Mouse (Mus musculus): Measurements from ENCODE around the gene Chpf. TPM values are rescaled to one million over a fixed set of nuclear protein-coding genes. Genes with fewer than 3 reads are reported as not detected.

Chpf gene
- 23.5 and 27.0 TPM in 2 replicates for polyA plus RNA-seq (2014; fragmentation: Nextera tagmentation; extraction: Ambion mirVana)

- Histone ChIP-seq H3K27ac (replicated peaks in 1 of 2; ENCODE audit: control insufficient read depth in 1 of 2, insufficient read depth in 1 of 2, low read depth in 2 of 2, low read length in 2 of 2) (peak within 1 kb of the TSS; percentile 64 to 72), H3K4me3 (ENCODE audit: control insufficient read depth in 1 of 2, insufficient read depth in 1 of 2, low read depth in 1 of 2, low read length in 2 of 2) (peak within 1 kb of the TSS; percentile 68 to 81), H3K9me3 (ENCODE audit: control insufficient read depth, low read length) (no peaks in the 10 kb centered on the region), H3K4me2 (ENCODE audit: low read length) (peak within 1 kb of the TSS; percentile 83), H3K36me3 (ENCODE audit: control insufficient read depth, insufficient read depth, low read length) (peaks cover 31% of the 10 kb centered on the region), H3K27me3 (ENCODE audit: control insufficient read depth, insufficient read depth, low read length) (peaks cover 66% of the 10 kb centered on the region), H3K9ac (ENCODE audit: low read length) (peak within 1 kb of the TSS; percentile 80), H3K4me1 (ENCODE audit: control insufficient read depth in 2 of 2, insufficient read depth in 2 of 2, low read length in 2 of 2) (peaks cover 12 to 24% of the 10 kb centered on the region in 2 experiments)
- ATAC-seq (ENCODE audit: insufficient number of reproducible peaks, insufficient read depth, low FRiP score, low read depth) = peak; percentile 88
- WGBS = 0% methylated on average over 56 of the region's 76 CpGs
Measured at GRCm38 (mm10) chr1:75478916-75479634, at the start of gene Chpf, which contains the start of gene Tmem198. TSS of gene Chpf (minus strand) at chr1:75479307. TSS of gene Tmem198 (plus strand) at chr1:75479532.

- H3K4me2 ChIP-seq (ENCODE audit: low read length) = no peak overlapping the region
- H3K9me3 ChIP-seq (ENCODE audit: control insufficient read depth, low read length) = no peaks in the 10 kb centered on the region
Measured at GRCm38 (mm10) chr1:75524679-75525078, 45.6 kb upstream of the Chpf start.

GRCm38 (mm10) chr1:75521321-75522031 lies 42.4 kb upstream of the Chpf start, which contains the start of gene Stk11ip:
TSS of gene Stk11ip (plus strand) at chr1:75521529.
- peak within 1 kb of the TSS; percentile 70 to 91 for H3K4me3 ChIP-seq (ENCODE audit: control insufficient read depth in 1 of 2, insufficient read depth in 1 of 2, low read depth in 1 of 2, low read length in 2 of 2)
- H3K36me3 ChIP-seq (ENCODE audit: control insufficient read depth, insufficient read depth, low read length) = peaks cover 16% of the 10 kb centered on the region
- H3K4me2 ChIP-seq (ENCODE audit: low read length) = peak within 1 kb of the TSS; percentile 86
- ATAC-seq (ENCODE audit: insufficient number of reproducible peaks, insufficient read depth, low FRiP score, low read depth) = peak; percentile 94
- H3K27ac ChIP-seq (replicated peaks in 1 of 2; ENCODE audit: control insufficient read depth in 1 of 2, insufficient read depth in 1 of 2, low read depth in 2 of 2, low read length in 2 of 2) = peak within 1 kb of the TSS; percentile 99
- WGBS = under 1% methylated on average over 46 of the region's 46 CpGs
- H3K4me1 ChIP-seq (ENCODE audit: control insufficient read depth in 2 of 2, insufficient read depth in 2 of 2, low read length in 2 of 2) = peaks cover 22 to 33% of the 10 kb centered on the region in 2 experiments
- no peaks in the 10 kb centered on the region for H3K9me3 ChIP-seq (ENCODE audit: control insufficient read depth, low read length)
- peak within 1 kb of the TSS; percentile 71 for H3K9ac ChIP-seq (ENCODE audit: low read length)
- no peaks in the 10 kb centered on the region for H3K27me3 ChIP-seq (ENCODE audit: control insufficient read depth, insufficient read depth, low read length)

More at GRCm38 (mm10) chr1:75524679-75525078, 45.6 kb upstream of the Chpf start:
- Histone ChIP-seq H3K36me3 (ENCODE audit: control insufficient read depth, insufficient read depth, low read length) (peaks cover 47% of the 10 kb centered on the region), H3K27me3 (ENCODE audit: control insufficient read depth, insufficient read depth, low read length) (no peaks in the 10 kb centered on the region), H3K4me3 (ENCODE audit: control insufficient read depth in 1 of 2, insufficient read depth in 1 of 2, low read depth in 1 of 2, low read length in 2 of 2) (no peak overlapping the region), H3K4me1 (ENCODE audit: control insufficient read depth in 2 of 2, insufficient read depth in 2 of 2, low read length in 2 of 2) (peaks cover 10 to 17% of the 10 kb centered on the region in 2 experiments), H3K9ac (ENCODE audit: low read length) (no peak overlapping the region), H3K27ac (replicated peaks in 1 of 2; ENCODE audit: control insufficient read depth in 1 of 2, insufficient read depth in 1 of 2, low read depth in 2 of 2, low read length in 2 of 2) (no peak overlapping the region)
- WGBS = 83% methylated on average over 7 of the region's 7 CpGs
- ATAC-seq (ENCODE audit: insufficient number of reproducible peaks, insufficient read depth, low FRiP score, low read depth) = no peak

- H3K9ac ChIP-seq (ENCODE audit: low read length) = peak overlapping the region; percentile 38; the same call in 1 of the 2 replicates
- no peak for ATAC-seq (ENCODE audit: insufficient number of reproducible peaks, insufficient read depth, low FRiP score, low read depth)
- no peaks in the 10 kb centered on the region for H3K9me3 ChIP-seq (ENCODE audit: control insufficient read depth, low read length)
- peak overlapping the region; percentile 72 to 99 for H3K27ac ChIP-seq (replicated peaks in 1 of 2; ENCODE audit: control insufficient read depth in 1 of 2, insufficient read depth in 1 of 2, low read depth in 2 of 2, low read length in 2 of 2)
- no peak overlapping the region for H3K4me3 ChIP-seq (ENCODE audit: control insufficient read depth in 1 of 2, insufficient read depth in 1 of 2, low read depth in 1 of 2, low read length in 2 of 2)
- no peak overlapping the region for H3K4me2 ChIP-seq (ENCODE audit: low read length)
- peaks cover 25 to 42% of the 10 kb centered on the region in 2 experiments for H3K4me1 ChIP-seq (ENCODE audit: control insufficient read depth in 2 of 2, insufficient read depth in 2 of 2, low read length in 2 of 2)
- H3K36me3 ChIP-seq (ENCODE audit: control insufficient read depth, insufficient read depth, low read length) = no peaks in the 10 kb centered on the region
- WGBS = 42% methylated on average over 5 of the region's 5 CpGs
- no peaks in the 10 kb centered on the region for H3K27me3 ChIP-seq (ENCODE audit: control insufficient read depth, insufficient read depth, low read length)
Measured at GRCm38 (mm10) chr1:75519576-75519975, 40.5 kb upstream of the Chpf start.

GRCm38 (mm10) chr1:75518427-75518826 lies 39.3 kb upstream of the Chpf start:
- ATAC-seq (ENCODE audit: insufficient number of reproducible peaks, insufficient read depth, low FRiP score, low read depth) = no peak
- Histone ChIP-seq H3K9ac (ENCODE audit: low read length) (no peak overlapping the region), H3K36me3 (ENCODE audit: control insufficient read depth, insufficient read depth, low read length) (no peaks in the 10 kb centered on the region), H3K27me3 (ENCODE audit: control insufficient read depth, insufficient read depth, low read length) (no peaks in the 10 kb centered on the region), H3K4me3 (ENCODE audit: control insufficient read depth in 1 of 2, insufficient read depth in 1 of 2, low read depth in 1 of 2, low read length in 2 of 2) (no peak overlapping the region), H3K9me3 (ENCODE audit: control insufficient read depth, low read length) (no peaks in the 10 kb centered on the region), H3K4me1 (ENCODE audit: control insufficient read depth in 2 of 2, insufficient read depth in 2 of 2, low read length in 2 of 2) (peaks cover 25 to 42% of the 10 kb centered on the region in 2 experiments), H3K27ac (replicated peaks in 1 of 2; ENCODE audit: control insufficient read depth in 1 of 2, insufficient read depth in 1 of 2, low read depth in 2 of 2, low read length in 2 of 2) (0 out of 4 replicates have a peak overlapping the region, but pooled peaks of 1 of the 2 experiments have one; percentile 24), H3K4me2 (ENCODE audit: low read length) (no peak overlapping the region)
- 90% methylated on average over 4 of the region's 4 CpGs for WGBS

GRCm38 (mm10) chr1:75517984-75518383 lies 38.9 kb upstream of the Chpf start:
- H3K27ac ChIP-seq (replicated peaks in 1 of 2; ENCODE audit: control insufficient read depth in 1 of 2, insufficient read depth in 1 of 2, low read depth in 2 of 2, low read length in 2 of 2) = 0 out of 4 replicates have a peak overlapping the region, but pooled peaks of 1 of the 2 experiments have one; percentile 24
- H3K4me1 ChIP-seq (ENCODE audit: control insufficient read depth in 2 of 2, insufficient read depth in 2 of 2, low read length in 2 of 2) = peaks cover 27 to 43% of the 10 kb centered on the region in 2 experiments
- no peaks in the 10 kb centered on the region for H3K27me3 ChIP-seq (ENCODE audit: control insufficient read depth, insufficient read depth, low read length)
- 71% methylated on average over 4 of the region's 4 CpGs for WGBS
- no peak overlapping the region for H3K4me3 ChIP-seq (ENCODE audit: control insufficient read depth in 1 of 2, insufficient read depth in 1 of 2, low read depth in 1 of 2, low read length in 2 of 2)
- H3K4me2 ChIP-seq (ENCODE audit: low read length) = no peak overlapping the region
- no peaks in the 10 kb centered on the region for H3K9me3 ChIP-seq (ENCODE audit: control insufficient read depth, low read length)
- H3K36me3 ChIP-seq (ENCODE audit: control insufficient read depth, insufficient read depth, low read length) = no peaks in the 10 kb centered on the region
- no peak overlapping the region for H3K9ac ChIP-seq (ENCODE audit: low read length)
- ATAC-seq (ENCODE audit: insufficient number of reproducible peaks, insufficient read depth, low FRiP score, low read depth) = no peak

- Histone ChIP-seq H3K9ac (ENCODE audit: low read length) (peak overlapping the region; percentile 38; the same call in 1 of the 2 replicates), H3K27ac (replicated peaks in 1 of 2; ENCODE audit: control insufficient read depth in 1 of 2, insufficient read depth in 1 of 2, low read depth in 2 of 2, low read length in 2 of 2) (peak overlapping the region; percentile 23 to 68), H3K4me3 (ENCODE audit: control insufficient read depth in 1 of 2, insufficient read depth in 1 of 2, low read depth in 1 of 2, low read length in 2 of 2) (no peak overlapping the region), H3K4me2 (ENCODE audit: low read length) (no peak overlapping the region), H3K36me3 (ENCODE audit: control insufficient read depth, insufficient read depth, low read length) (no peaks in the 10 kb centered on the region), H3K9me3 (ENCODE audit: control insufficient read depth, low read length) (no peaks in the 10 kb centered on the region), H3K4me1 (ENCODE audit: control insufficient read depth in 2 of 2, insufficient read depth in 2 of 2, low read length in 2 of 2) (peaks cover 31 to 45% of the 10 kb centered on the region in 2 experiments), H3K27me3 (ENCODE audit: control insufficient read depth, insufficient read depth, low read length) (no peaks in the 10 kb centered on the region)
- ATAC-seq (ENCODE audit: insufficient number of reproducible peaks, insufficient read depth, low FRiP score, low read depth) = no peak
- 44% methylated on average over 15 of the region's 15 CpGs for WGBS
Measured at GRCm38 (mm10) chr1:75516703-75517380, 37.7 kb upstream of the Chpf start.
